Mouse (Mus musculus): ENCODE results near the gene Gpr83. TPM values are rescaled to one million over a fixed set of nuclear protein-coding genes. Genes with fewer than 3 reads are reported as not detected.

The Gpr83 gene
- total RNA-seq, 2 experiments from 2014 or later, result 19.5 to 30.2 TPM

DNA sequence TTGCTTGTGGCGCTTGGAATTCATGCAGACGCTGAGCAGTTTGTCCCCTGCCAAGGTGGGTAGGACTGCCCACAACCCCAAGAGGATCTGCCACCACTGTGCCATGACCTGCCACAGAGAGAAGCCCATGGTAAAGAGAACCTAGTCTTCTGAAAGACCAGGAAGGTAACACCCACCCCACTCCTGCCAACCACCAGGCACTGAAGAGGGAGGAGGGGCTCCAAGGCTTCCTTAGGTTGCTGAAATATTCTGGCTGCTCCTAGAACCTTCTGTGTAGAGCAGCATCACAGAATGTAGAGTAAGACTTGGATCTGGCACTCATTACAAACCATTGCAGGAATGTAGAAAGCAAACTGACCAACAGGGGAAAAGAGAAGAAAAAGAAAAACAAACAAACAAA is 42.4 kb downstream of the Gpr83 start:
- DNase-seq (ENCODE audit: low spot score in 2 of 2), result no peak
- intact Hi-C loops (cut with DNase I), result no loop called here

- no peak for DNase-seq (ENCODE audit: low spot score in 2 of 2)
- intact Hi-C loops (cut with DNase I), result no loop called here
Measured at GRCm38 (mm10) chr9:14903006-14903405, 43.0 kb downstream of the Gpr83 start.

DNA sequence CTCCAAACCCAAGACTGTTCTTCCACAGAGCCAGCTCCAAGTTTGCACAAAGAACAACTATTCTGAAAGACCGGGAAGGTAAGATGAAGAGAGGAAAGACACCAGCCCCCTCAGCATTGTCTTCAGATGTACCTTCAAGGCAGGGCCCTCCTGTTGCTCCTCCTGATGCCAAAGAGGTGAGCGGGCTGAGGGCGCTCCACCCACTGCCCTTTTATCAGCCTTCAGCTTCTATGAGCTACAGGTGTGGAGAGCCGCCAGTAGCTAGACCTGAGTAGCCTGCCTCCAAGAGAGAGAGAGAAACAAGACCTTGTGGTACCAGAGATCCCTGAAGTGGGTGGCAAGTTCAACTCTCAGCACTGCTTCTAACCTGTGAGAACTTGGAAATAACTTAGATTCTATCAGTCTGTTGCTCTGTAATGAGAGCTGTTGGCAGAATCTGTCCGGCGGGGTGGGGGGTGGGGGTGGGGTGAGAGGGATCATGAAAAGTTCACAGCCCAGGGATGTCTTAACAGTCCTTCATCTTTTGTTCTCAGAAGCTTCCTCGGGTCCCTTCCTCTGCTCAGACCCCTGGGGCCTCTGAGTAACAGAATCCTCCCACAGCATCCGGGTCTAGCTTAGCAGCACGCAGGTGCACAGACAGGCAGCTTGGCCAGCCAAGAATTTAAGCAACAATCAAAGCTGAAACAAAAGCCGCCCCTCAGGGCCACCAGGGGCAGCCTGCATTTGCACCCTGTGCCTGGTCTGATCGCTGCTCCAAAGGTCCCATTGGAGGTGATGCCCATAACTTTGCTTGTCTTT is 43.8 kb downstream of the Gpr83 start, which contains the start of gene Izumo1r:
Izumo1r (minus strand) TSS at position 369 of the 798 bp plus-strand sequence.
- DNase-seq (ENCODE audit: low spot score in 2 of 2), result no peak
- intact Hi-C loops (cut with DNase I), result no loop called here

DNA sequence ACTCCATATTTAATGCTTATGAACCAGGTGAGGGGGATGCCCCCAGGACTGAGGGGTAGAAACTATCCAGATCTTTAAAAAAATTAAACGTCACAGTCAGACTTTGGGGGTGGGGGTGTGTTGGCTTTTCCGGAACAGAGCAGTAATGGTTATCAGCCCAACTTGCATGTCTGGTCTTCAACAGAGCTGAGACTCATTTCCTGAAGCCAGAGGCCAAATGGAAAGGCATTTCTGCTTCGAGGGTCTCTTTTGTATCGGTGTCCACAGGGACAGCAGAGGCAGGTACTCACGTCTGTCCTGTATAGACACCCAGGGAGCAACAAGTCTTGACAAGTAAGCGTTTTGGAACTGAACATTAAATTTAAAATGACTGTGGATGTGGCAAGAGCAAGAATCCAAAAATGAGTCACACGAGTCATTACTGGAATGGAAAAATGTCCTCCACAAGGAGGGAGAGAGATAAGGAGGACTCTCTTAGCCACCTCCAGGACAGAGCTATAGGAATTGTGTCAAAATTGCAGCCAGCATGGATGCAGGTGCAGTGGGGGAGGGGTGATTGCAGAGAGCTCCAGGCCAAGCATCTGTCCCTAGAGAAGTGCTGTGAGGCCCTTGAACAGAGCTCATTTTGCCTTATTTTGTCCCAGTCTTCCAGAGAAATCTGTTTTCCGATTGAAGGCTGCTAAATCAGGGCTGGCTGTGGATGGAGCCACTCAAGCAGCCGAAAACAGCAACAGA is 44.9 kb downstream of the Gpr83 start:
- peak in 1 of 2 experiments; percentile 47 for DNase-seq (ENCODE audit: low spot score in 2 of 2)
- intact Hi-C loops (cut with DNase I), result loop anchor here (5.0 kb wide), 1 partner anchor 77 kb away; no protein-coding TSS in a partner anchor

DNA sequence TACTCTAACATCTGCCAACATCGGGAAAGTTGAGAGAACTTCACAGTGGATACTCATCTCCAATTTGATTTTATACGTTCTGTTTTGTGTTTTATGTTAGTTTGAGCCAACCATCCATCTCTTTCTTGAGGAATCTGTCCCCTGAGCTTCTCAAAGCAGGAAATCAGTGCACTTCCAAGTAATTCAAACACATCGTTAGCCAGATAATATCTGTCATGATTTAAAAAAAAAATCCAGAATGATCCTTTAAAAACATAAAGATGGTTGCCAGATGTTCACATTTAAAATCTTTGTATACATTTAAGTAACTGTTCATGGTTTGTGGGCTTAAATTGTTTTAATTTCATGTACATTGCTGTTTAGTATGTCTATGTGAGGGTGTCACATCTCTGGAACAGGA is 45.9 kb downstream of the Gpr83 start:
- no peak for DNase-seq (ENCODE audit: low spot score in 2 of 2)
- intact Hi-C loops (cut with DNase I), result loop anchor here (5.0 kb wide), 1 partner anchor 76 kb away; no protein-coding TSS in a partner anchor

- peak; percentile 32 to 74 for DNase-seq (ENCODE audit: low spot score in 2 of 2)
- intact Hi-C loops (cut with DNase I), result loop anchor here (1.0 to 5.0 kb wide), 2 partner anchors 74 to 89 kb away; no protein-coding TSS in a partner anchor
Measured at GRCm38 (mm10) chr9:14907816-14908415, 47.9 kb downstream of the Gpr83 start.

DNA sequence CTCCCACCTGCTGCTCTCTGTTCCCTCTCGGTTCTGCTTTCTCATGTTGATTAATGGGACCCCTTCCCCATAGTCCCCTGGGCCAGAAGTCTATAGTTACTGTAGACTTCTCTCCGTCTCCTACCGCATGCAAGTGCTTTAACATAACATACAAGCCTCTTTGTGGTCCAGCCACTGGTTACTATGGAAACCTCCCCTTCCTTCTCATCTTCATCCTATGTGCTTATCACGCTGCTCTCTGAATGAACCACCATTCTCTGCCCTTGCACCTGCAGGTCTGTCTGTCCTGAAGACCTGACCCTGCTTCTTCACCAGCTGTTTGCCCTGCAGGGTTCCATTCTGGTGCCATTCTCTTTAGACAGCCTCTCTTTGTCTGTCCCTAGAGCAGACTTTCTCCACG is 50.0 kb downstream of the Gpr83 start:
- intact Hi-C loops (cut with DNase I), result loop anchor here (5.0 kb wide), 1 partner anchor 72 kb away; no protein-coding TSS in a partner anchor

GRCm38 (mm10) chr9:14912037-14912436 is 52.0 kb downstream of the Gpr83 start:
- intact Hi-C loops (cut with DNase I), result no loop called here
- DNase-seq (ENCODE audit: low spot score in 2 of 2), result peak in 1 of 2 experiments; percentile 48

More for the DNA sequence above, 50.0 kb downstream of the Gpr83 start:
- DNase-seq (ENCODE audit: low spot score in 2 of 2), result no peak

GRCm38 (mm10) chr9:14917661-14918060 is 57.7 kb downstream of the Gpr83 start:
- DNase-seq (ENCODE audit: low spot score in 2 of 2), result no peak
- intact Hi-C loops (cut with DNase I), result no loop called here

GRCm38 (mm10) chr9:14918825-14919668 is 59.0 kb downstream of the Gpr83 start:
- DNase-seq (ENCODE audit: low spot score in 2 of 2), result no peak

More at GRCm38 (mm10) chr9:14918825-14919668, 59.0 kb downstream of the Gpr83 start:
- intact Hi-C loops (cut with DNase I), result no loop called here

Other genes starting within 250 kb of the Gpr83 start
- gene Amotl1, start 215.2 kb upstream of the Gpr83 start, total RNA-seq (2021), result 10 to 100 TPM; 13.6 to 15.8 TPM
- not detected for gene Piwil4, start 119.5 kb upstream of the Gpr83 start, total RNA-seq (2021)
- under 1 TPM; 0.16 to 0.27 TPM for gene Fut4, start 107.8 kb upstream of the Gpr83 start, total RNA-seq (2021)
- not detected for gene 1700012B09Rik, start 89.2 kb upstream of the Gpr83 start, total RNA-seq (2021)
- 10 to 100 TPM; 13.8 to 16.1 TPM for gene Mre11a, start 75.6 kb upstream of the Gpr83 start, total RNA-seq (2021)
- gene Ankrd49, start 75.4 kb upstream of the Gpr83 start, total RNA-seq (2021), result 10 to 100 TPM; 14.4 to 15.7 TPM
- gene Izumo1r, start 43.7 kb downstream of the Gpr83 start, total RNA-seq (2021), result not detected
- gene Panx1, start 185.3 kb downstream of the Gpr83 start, total RNA-seq (2021), result 10 to 100 TPM; 37.7 to 38.8 TPM

Measured in left cerebral cortex, postnatal 25 days (tissue).